Mouse (Mus musculus) brain, embryonic 14.5 days (tissue): ENCODE measurements around the gene Crb3.

ENCODE experiments used
- CTCF ChIP-seq: fragments of 200-500 bp; IDR thresholded peaks from 2 replicates; pipeline ENCODE4 v1.5.1; 2012; ENCODE audit warnings: inconsistent platforms, mild to moderate bottlenecking, moderate library complexity, borderline replicate concordance; ENCODE audit not compliant: insufficient read depth, insufficient read length; ENCODE audit errors: extremely low read depth
- POLR2A ChIP-seq: fragments of 200-500 bp; IDR thresholded peaks from 2 replicates; pipeline ENCODE4 v1.6.1; 2012; ENCODE audit warnings: mild to moderate bottlenecking, inconsistent platforms, borderline replicate concordance; ENCODE audit not compliant: poor library complexity, insufficient read depth, insufficient read length, severe bottlenecking; ENCODE audit errors: extremely low read depth

DNA sequence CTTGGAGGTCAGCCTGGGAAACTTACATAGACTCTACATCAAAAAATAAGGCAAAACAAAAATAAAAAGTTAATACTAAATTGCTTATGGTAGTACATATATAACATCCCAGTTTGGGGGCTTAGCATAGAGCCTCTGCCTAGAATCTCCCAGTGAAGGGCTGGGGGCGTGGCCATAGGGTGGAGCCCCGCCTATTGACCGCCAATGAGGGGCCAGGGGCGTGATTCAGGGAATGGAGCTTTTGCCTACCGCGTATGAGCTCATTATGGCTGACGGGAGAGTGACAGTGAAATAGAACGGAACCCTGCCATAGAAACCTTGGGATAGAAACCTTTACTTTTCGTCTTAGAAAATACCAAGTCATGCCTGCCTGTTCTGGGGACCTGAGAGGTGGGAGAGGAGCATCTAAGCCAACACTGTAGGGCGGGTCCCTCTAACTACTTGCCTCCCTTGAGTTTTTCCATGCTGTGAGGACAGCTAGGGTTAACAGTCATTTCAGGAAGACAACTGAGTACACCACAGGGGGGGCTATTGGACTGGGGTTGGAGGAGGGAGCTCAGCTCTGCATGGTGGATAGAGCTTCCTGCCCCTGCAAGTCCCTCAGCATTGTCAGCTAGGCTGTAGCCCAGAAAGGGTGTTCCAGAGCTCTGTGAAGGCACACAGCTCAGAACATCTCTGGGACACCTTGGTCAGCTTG is 40.9 kb downstream of the Crb3 start:
- TF ChIP-seq POLR2A, result no peak
- TF ChIP-seq CTCF, result no peak
